Mouse (Mus musculus) intestine, embryonic 15.5 days (tissue): ENCODE measurements around the gene H2-M5. TPM values are rescaled to one million over a fixed set of nuclear protein-coding genes. Genes with fewer than 3 reads are reported as not detected.
A peak's percentile ranks its signal among the peaks of the same experiment; 100 is the strongest.

Experiments
- ATAC-seq: fragments of 200-750 bp; cut with Nextera tagmentation; 2 replicates; pipeline ENCODE4 v1.8.0; 2017; ENCODE audit warnings: moderate TSS enrichment, moderate library complexity
- H3K27ac ChIP-seq: fragments of 300-500 bp; sonication (generic); 2 replicates; pipeline ENCODE4 v1.5.1; 2015; ENCODE audit warnings: mild to moderate bottlenecking, inconsistent platforms
- H3K27me3 ChIP-seq: fragments of 300-500 bp; sonication (generic); replicated peaks from 2 replicates; pipeline ENCODE4 v1.6.1; 2015; ENCODE audit warnings: inconsistent platforms
- H3K36me3 ChIP-seq: fragments of 300-500 bp; sonication (generic); 2 replicates; pipeline ENCODE4 v1.6.1; 2015; ENCODE audit warnings: inconsistent platforms
- H3K4me1 ChIP-seq: fragments of 300-500 bp; sonication (generic); replicated peaks from 2 replicates; pipeline ENCODE4 v1.6.1; 2015; ENCODE audit warnings: inconsistent platforms
- H3K4me2 ChIP-seq: fragments of 300-500 bp; sonication (generic); replicated peaks from 2 replicates; pipeline ENCODE4 v1.6.1; 2015; ENCODE audit warnings: mild to moderate bottlenecking, inconsistent platforms
- H3K4me3 ChIP-seq: fragments of 300-500 bp; sonication (generic); replicated peaks from 2 replicates; pipeline ENCODE4 v1.5.1; 2015; ENCODE audit warnings: inconsistent platforms
- H3K9ac ChIP-seq: fragments of 300-500 bp; sonication (generic); 2 replicates; pipeline ENCODE4 v1.6.1; 2015; ENCODE audit warnings: inconsistent platforms
- H3K9me3 ChIP-seq: fragments of 300-500 bp; sonication (generic); 2 replicates; pipeline ENCODE4 v1.6.1; 2016; ENCODE audit warnings: inconsistent platforms
- WGBS: fragments of 180-500 bp; shearing (Covaris S2); methylation state at CpG from one replicate; pipeline ENCODE4 v1.1.7; 2015; 5-methylcytosine and 5-hydroxymethylcytosine counted together
- polyA plus RNA-seq: library from polyadenylated mRNA; unstranded; fragments of >200 nt; fragmentation: Nextera tagmentation; extraction: Ambion mirVana; gene quantifications from 2 replicates; pipeline ENCODE4 v1.2.1, GENCODE M21; 2015

Gene H2-M5
- polyA plus RNA-seq, 1 experiment from 2014 or later, result 0.24 TPM

DNA sequence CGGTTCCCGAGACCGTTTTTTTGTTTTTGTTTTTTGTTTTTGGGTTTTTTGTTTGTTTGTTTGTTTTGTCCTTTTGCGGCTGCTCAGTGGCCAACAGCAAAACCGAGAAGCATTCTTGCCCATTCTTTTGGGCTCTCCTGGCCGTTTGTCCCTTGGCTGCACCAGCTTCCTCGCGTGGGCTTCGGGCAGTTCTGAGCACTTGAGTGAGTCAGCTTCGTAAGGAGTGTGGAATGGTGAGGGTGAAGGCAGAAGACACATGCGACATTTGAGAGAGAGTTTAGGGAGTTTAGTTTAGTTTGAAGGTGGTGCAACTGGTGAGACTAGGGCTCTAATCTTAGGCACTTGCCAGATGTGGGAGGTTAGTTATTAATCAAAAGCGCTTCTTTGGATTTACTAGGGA lies 30.5 kb downstream of the H2-M5 start:
- 10% methylated on average over 12 of the region's 12 CpGs for WGBS
- Histone ChIP-seq H3K4me1 (peaks cover 10% of the 10 kb centered on the region), H3K36me3 (0 out of 2 replicates have a peak, but pooled peaks cover 4% of the 10 kb centered on the region), H3K27ac (peak overlapping the region; percentile 19; the same call in 1 of the 2 replicates), H3K9ac (peak overlapping the region; percentile 62), H3K4me2 (peak overlapping the region; percentile 57), H3K9me3 (no peaks in the 10 kb centered on the region), H3K27me3 (no peaks in the 10 kb centered on the region), H3K4me3 (peak overlapping the region; percentile 58)
- ATAC-seq, result no peak

GRCm38 (mm10) chr17:36957999-36958743 lies 31.2 kb downstream of the H2-M5 start, which contains the start of the genes Znrd1 and Znrd1as:
Gene Znrd1 (minus strand): TSS chr17:36958559.
Gene Znrd1as (plus strand): TSS chr17:36958592.
- under 1% methylated on average over 46 of the region's 46 CpGs for WGBS
- peak; percentile 98 for ATAC-seq
- peak within 1 kb of the TSS; percentile 58 for H3K4me3 ChIP-seq

GRCm38 (mm10) chr17:36953062-36953461 lies 36.3 kb downstream of the H2-M5 start:
- 94% methylated on average over 1 of the region's 1 CpGs for WGBS
- H3K4me3 ChIP-seq, result no peak overlapping the region
- peaks cover 8% of the 10 kb centered on the region; the same call in 1 of the 2 replicates for H3K36me3 ChIP-seq
- peaks cover 7% of the 10 kb centered on the region for H3K4me1 ChIP-seq
- no peak overlapping the region for H3K9ac ChIP-seq
- H3K4me2 ChIP-seq, result no peak overlapping the region
- H3K27ac ChIP-seq, result no peak overlapping the region
- no peaks in the 10 kb centered on the region for H3K27me3 ChIP-seq
- H3K9me3 ChIP-seq, result no peaks in the 10 kb centered on the region
- ATAC-seq, result no peak

More at GRCm38 (mm10) chr17:36957999-36958743, 31.2 kb downstream of the H2-M5 start, which contains the start of the genes Znrd1 and Znrd1as:
- Histone ChIP-seq H3K4me2 (peak within 1 kb of the TSS; percentile 57), H3K9ac (peak within 1 kb of the TSS; percentile 64), H3K36me3 (0 out of 2 replicates have a peak, but pooled peaks cover 4% of the 10 kb centered on the region), H3K4me1 (peaks cover 10% of the 10 kb centered on the region), H3K9me3 (no peaks in the 10 kb centered on the region), H3K27ac (peak within 1 kb of the TSS; percentile 66), H3K27me3 (no peaks in the 10 kb centered on the region)

GRCm38 (mm10) chr17:36952631-36953030 lies 36.7 kb downstream of the H2-M5 start:
- H3K4me1 ChIP-seq, result peaks cover 10% of the 10 kb centered on the region
- H3K4me3 ChIP-seq, result no peak overlapping the region
- H3K9ac ChIP-seq, result no peak overlapping the region
- H3K27ac ChIP-seq, result no peak overlapping the region
- WGBS, result 91% methylated on average over 2 of the region's 2 CpGs
- H3K4me2 ChIP-seq, result no peak overlapping the region
- H3K9me3 ChIP-seq, result no peaks in the 10 kb centered on the region
- H3K27me3 ChIP-seq, result no peaks in the 10 kb centered on the region
- peaks cover 8% of the 10 kb centered on the region; the same call in 1 of the 2 replicates for H3K36me3 ChIP-seq
- no peak for ATAC-seq

DNA sequence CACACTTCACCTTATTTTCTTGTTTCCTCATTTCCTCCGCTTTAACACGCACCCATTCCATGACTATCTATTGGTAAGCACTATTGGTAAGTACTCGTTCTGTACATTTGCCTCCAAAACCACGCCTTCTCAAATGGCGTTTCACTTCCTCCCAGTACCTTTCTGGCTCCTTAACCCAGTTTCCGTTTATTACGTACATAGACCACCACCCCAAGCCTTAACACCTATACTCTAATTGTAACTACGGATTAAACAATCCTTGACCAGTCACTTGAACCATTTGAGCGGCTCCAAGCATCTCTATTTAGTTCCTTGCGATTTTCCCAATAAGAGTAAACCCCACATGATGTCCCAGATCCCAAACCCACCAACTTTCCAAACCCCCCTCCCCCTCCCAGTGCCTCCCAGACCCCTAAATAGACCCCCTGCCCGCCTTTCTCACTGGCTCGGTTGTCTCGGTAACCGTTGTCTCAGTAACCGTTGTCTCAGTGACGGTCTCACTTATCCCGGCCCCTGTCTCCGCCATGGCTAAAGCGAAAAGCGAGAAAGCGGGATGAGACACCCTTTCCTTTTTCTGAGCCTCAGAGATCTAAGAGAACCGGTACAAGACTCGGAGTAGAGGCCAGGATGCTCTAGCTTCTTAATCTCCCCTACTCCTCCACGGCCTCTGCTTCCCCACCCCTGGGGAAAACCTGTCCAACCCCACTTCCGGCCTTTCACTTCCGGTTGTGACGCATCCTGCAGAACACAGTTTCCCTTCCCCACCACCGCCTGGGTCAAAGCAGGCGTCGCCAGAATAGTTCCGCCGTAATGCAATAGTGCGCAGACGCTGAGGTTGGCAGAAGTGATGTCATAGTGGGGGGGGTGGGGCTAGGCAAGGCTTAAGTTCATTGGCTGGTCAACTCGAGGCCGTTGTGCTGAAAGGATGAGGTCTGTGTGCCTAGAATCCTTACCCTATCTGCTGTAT lies 38.1 kb downstream of the H2-M5 start, which contains the start of gene Ppp1r11:
Ppp1r11 (minus strand) TSS at position 761 of the 967 bp plus-strand sequence.
- H3K36me3 ChIP-seq, result peaks cover 8% of the 10 kb centered on the region; the same call in 1 of the 2 replicates
- peak within 1 kb of the TSS; percentile 67 for H3K4me3 ChIP-seq
- WGBS, result 2% methylated on average over 36 of the region's 36 CpGs

GRCm38 (mm10) chr17:36949265-36949664 lies 40.1 kb downstream of the H2-M5 start:
- H3K36me3 ChIP-seq, result peaks cover 4% of the 10 kb centered on the region; the same call in 1 of the 2 replicates
- no peaks in the 10 kb centered on the region for H3K9me3 ChIP-seq
- H3K27me3 ChIP-seq, result peaks cover 13% of the 10 kb centered on the region
- ATAC-seq, result no peak
- WGBS, result 93% methylated on average over 8 of the region's 8 CpGs
- no peak overlapping the region for H3K9ac ChIP-seq
- no peak overlapping the region for H3K4me2 ChIP-seq
- no peak overlapping the region for H3K4me3 ChIP-seq
- H3K27ac ChIP-seq, result no peak overlapping the region
- H3K4me1 ChIP-seq, result peaks cover 18% of the 10 kb centered on the region

More for the DNA sequence above, 38.1 kb downstream of the H2-M5 start, which contains the start of gene Ppp1r11:
- Histone ChIP-seq H3K4me2 (peak within 1 kb of the TSS; percentile 69), H3K27ac (peak within 1 kb of the TSS; percentile 62), H3K9me3 (no peaks in the 10 kb centered on the region), H3K9ac (peak within 1 kb of the TSS; percentile 69), H3K27me3 (no peaks in the 10 kb centered on the region), H3K4me1 (peaks cover 18% of the 10 kb centered on the region)
- ATAC-seq, result peak; percentile 97

DNA sequence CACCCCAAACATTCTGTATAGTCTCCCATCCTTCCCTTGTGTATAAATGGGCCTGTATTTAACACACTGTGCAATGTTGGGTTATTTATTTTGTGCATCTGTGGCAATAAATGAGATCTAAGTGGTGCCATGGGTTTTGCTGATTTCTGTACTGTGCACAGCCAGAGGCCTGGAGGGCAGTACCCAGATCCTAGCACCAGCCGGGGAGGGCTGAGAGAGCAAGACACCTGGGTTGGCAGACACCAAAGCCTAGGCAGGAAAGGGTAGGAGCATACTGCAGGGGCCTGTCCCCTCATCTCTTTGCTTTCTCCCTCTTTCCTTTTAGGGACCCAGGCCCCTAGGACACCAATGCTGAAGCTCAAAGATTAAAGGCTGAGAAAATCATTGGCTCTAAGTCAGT lies 41.1 kb downstream of the H2-M5 start:
- no peaks in the 10 kb centered on the region for H3K9me3 ChIP-seq
- 88% methylated on average over 1 of the region's 1 CpGs for WGBS
- no peak overlapping the region for H3K4me2 ChIP-seq
- H3K27ac ChIP-seq, result no peak overlapping the region
- H3K36me3 ChIP-seq, result peaks cover 4% of the 10 kb centered on the region; the same call in 1 of the 2 replicates
- H3K9ac ChIP-seq, result no peak overlapping the region
- H3K27me3 ChIP-seq, result peaks cover 22% of the 10 kb centered on the region
- no peak overlapping the region for H3K4me3 ChIP-seq
- H3K4me1 ChIP-seq, result peaks cover 19% of the 10 kb centered on the region
- ATAC-seq, result no peak

DNA sequence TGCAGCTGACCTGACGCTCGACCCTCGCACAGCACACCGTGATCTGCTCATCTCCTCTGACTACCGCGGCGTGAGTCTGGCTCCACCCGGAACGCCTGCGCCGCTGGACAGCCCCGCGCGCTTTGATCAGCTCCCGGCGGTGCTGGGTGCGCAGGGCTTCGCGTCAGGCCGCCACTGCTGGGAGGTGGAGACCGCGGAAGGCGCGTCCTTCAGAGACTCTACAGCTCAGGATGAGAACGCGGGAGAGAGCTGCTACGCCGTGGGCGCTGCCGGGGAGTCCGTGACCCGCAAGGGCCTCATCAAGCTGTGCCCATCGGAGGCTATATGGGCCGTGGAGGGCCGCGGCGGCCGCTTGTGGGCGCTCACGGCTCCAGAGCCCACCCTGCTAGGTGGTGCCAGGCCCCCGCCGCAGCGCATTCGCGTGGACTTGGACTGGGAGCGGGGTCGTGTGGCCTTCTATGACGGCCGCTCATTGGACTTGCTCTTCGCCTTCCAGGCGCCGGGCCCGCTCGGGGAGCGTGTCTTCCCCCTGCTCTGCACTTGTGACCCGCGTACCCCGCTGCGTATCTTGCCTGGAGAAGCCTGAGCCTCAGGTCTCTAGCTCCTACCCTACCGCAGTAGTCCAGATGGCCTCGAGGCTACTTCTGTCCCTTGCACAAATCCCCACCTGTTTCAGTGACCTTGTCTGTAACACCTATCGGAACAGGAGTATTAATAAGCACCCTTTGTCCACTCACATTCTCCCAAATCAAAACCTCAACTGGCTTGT lies 42.1 kb downstream of the H2-M5 start:
- 2% methylated on average over 62 of the region's 62 CpGs for WGBS
- H3K4me1 ChIP-seq, result peaks cover 29% of the 10 kb centered on the region
- no peak overlapping the region for H3K27ac ChIP-seq
- H3K4me2 ChIP-seq, result peak overlapping the region; percentile 99
- peak; percentile 42 for ATAC-seq
- peaks cover 4% of the 10 kb centered on the region; the same call in 1 of the 2 replicates for H3K36me3 ChIP-seq
- peak overlapping the region; percentile 52 for H3K4me3 ChIP-seq
- H3K9me3 ChIP-seq, result no peaks in the 10 kb centered on the region
- peak overlapping the region; percentile 67 for H3K9ac ChIP-seq
- peaks cover 32% of the 10 kb centered on the region for H3K27me3 ChIP-seq

- H3K27me3 ChIP-seq, result peaks cover 35% of the 10 kb centered on the region
- ATAC-seq, result no peak
Observed at GRCm38 (mm10) chr17:36944121-36944775, 45.1 kb downstream of the H2-M5 start.

DNA sequence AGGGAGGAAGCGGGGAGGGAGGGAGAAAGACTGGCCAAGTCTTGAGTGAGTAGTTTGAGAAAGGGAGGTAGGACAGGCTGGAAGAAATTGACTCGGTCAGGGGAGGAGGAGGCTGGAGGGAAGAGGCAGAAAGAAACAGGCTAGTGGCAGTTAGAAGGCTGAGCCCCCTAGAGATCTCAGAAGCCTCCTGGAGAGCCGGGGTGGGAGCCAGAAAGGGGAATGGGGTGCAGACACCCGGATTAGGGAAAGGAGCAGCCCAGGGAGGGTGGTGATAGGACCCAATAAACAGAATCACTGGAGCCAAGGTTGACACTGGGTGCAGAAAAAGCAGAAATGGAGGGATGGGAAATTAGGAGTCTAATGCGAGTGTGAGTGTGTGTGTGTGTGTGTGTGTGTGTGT lies 45.6 kb downstream of the H2-M5 start:
- peaks cover 35% of the 10 kb centered on the region for H3K27me3 ChIP-seq
- peak overlapping the region; percentile 43 for H3K4me3 ChIP-seq
- WGBS, result 24% methylated on average over 5 of the region's 5 CpGs
- H3K9me3 ChIP-seq, result no peaks in the 10 kb centered on the region
- no peak for ATAC-seq
- H3K4me2 ChIP-seq, result peak overlapping the region; percentile 91
- no peak overlapping the region for H3K9ac ChIP-seq
- H3K4me1 ChIP-seq, result peaks cover 25% of the 10 kb centered on the region
- H3K36me3 ChIP-seq, result no peaks in the 10 kb centered on the region; the same call in 1 of the 2 replicates
- H3K27ac ChIP-seq, result no peak overlapping the region

More at GRCm38 (mm10) chr17:36944121-36944775, 45.1 kb downstream of the H2-M5 start:
- H3K27ac ChIP-seq, result no peak overlapping the region
- H3K36me3 ChIP-seq, result peaks cover 4% of the 10 kb centered on the region; the same call in 1 of the 2 replicates
- WGBS, result 20% methylated on average over 9 of the region's 9 CpGs
- H3K9me3 ChIP-seq, result no peaks in the 10 kb centered on the region
- no peak overlapping the region for H3K4me2 ChIP-seq
- no peak overlapping the region for H3K9ac ChIP-seq
- H3K4me1 ChIP-seq, result peaks cover 25% of the 10 kb centered on the region
- H3K4me3 ChIP-seq, result no peak overlapping the region
